Mouse (Mus musculus): ENCODE measurements at regions not wholly inside any gene's neighbourhood (a gene's known extent, or its start where the extent isn't known, plus 50 kb on each side); places are given as distances from the start of the nearest gene placed in this dataset.

GRCm38 (mm10) chr16:89294006-89294405 lies 88.3 kb downstream of the Krtap20-2 start:
- in situ Hi-C loops (cut with MboI, MseI): no loop called here

GRCm38 (mm10) chr16:89296620-89297019 lies 91.0 kb downstream of the Krtap20-2 start:
- in situ Hi-C loops (cut with MboI, MseI): loop anchor here in 1 of 2 experiments (5.0 kb wide), 1 partner anchor 46 kb away; no protein-coding TSS in a partner anchor
